Mouse (Mus musculus) spleen, adult 2 months (tissue): ENCODE measurements around the gene Arhgef10l.

ENCODE experiments used
- CTCF ChIP-seq: fragments of 200-500 bp; IDR thresholded peaks from 2 replicates; pipeline ENCODE4 v1.5.1; 2011; ENCODE audit warnings: mild to moderate bottlenecking, inconsistent platforms; ENCODE audit not compliant: insufficient read depth, insufficient read length, insufficient replicate concordance; ENCODE audit errors: extremely low read depth
- POLR2A ChIP-seq: fragments of 200-500 bp; IDR thresholded peaks from 2 replicates; pipeline ENCODE4 v1.6.1; 2011; ENCODE audit warnings: low read depth, low read length, inconsistent platforms

- TF ChIP-seq CTCF (no peak), POLR2A (no peak)
Measured at GRCm38 (mm10) chr4:140662453-140662852, 3.4 kb downstream of the Arhgef10l start.
